Mouse (Mus musculus) forebrain, embryonic 16.5 days (tissue): ENCODE measurements at regions not wholly inside any gene's neighbourhood (a gene's known extent, or its start where the extent isn't known, plus 50 kb on each side); places are given as distances from the start of the nearest gene placed in this dataset.

Experiments used
- ATAC-seq: fragments of 200-750 bp; cut with Nextera tagmentation; 2 replicates; pipeline ENCODE4 v1.8.0; 2017; ENCODE audit warnings: mild to moderate bottlenecking, moderate library complexity
- H3K27ac ChIP-seq: fragments of 300-500 bp; sonication (generic); 2 replicates; pipeline ENCODE4 v1.5.1; 2014; ENCODE audit warnings: low read length, control low read depth
- H3K27me3 ChIP-seq: fragments of 300-500 bp; sonication (generic); replicated peaks from 2 replicates; pipeline ENCODE4 v1.6.1; 2014; ENCODE audit warnings: low read length; ENCODE audit not compliant: control insufficient read depth, insufficient read depth
- H3K36me3 ChIP-seq: fragments of 300-500 bp; sonication (generic); 2 replicates; pipeline ENCODE4 v1.6.1; 2014; ENCODE audit not compliant: control insufficient read depth, insufficient read depth
- H3K4me1 ChIP-seq: fragments of 300-500 bp; sonication (generic); replicated peaks from 2 replicates; pipeline ENCODE4 v1.6.1; 2014; ENCODE audit warnings: low read length; ENCODE audit not compliant: control insufficient read depth, insufficient read depth
- H3K4me2 ChIP-seq: fragments of 300-500 bp; sonication (generic); 2 replicates; pipeline ENCODE4 v1.6.1; 2014; ENCODE audit warnings: mild to moderate bottlenecking, low read length, control low read depth
- H3K4me3 ChIP-seq: fragments of 300-500 bp; sonication (generic); replicated peaks from 2 replicates; pipeline ENCODE4 v1.5.1; 2014; ENCODE audit warnings: mild to moderate bottlenecking, low read length, control low read depth
- H3K9ac ChIP-seq: fragments of 300-500 bp; sonication (generic); replicated peaks from 2 replicates; pipeline ENCODE4 v1.6.1; 2014; ENCODE audit warnings: low read depth, low read length, control low read depth
- H3K9me3 ChIP-seq: fragments of 300-500 bp; sonication (generic); 2 replicates; pipeline ENCODE4 v1.6.1; 2016; ENCODE audit warnings: low read length; ENCODE audit not compliant: control insufficient read depth
- WGBS: fragments of 180-500 bp; shearing (Covaris S2); extraction: QIAGEN DNeasy Blood & Tissue Kit; methylation state at CpG from one replicate; pipeline ENCODE4 v1.1.7; 2014; 5-methylcytosine and 5-hydroxymethylcytosine counted together

- WGBS: 94% methylated on average over 1 of the region's 1 CpGs
Observed at GRCm38 (mm10) chr13:85439581-85439980, 150.7 kb upstream of the Rasa1 start.

GRCm38 (mm10) chr13:85437875-85438274 is 148.9 kb upstream of the Rasa1 start:
- Histone ChIP-seq H3K4me2 (no peak overlapping the region), H3K4me3 (no peak overlapping the region), H3K27ac (no peak overlapping the region), H3K36me3 (no peaks in the 10 kb centered on the region), H3K27me3 (no peaks in the 10 kb centered on the region), H3K9ac (no peak overlapping the region), H3K9me3 (no peaks in the 10 kb centered on the region), H3K4me1 (no peaks in the 10 kb centered on the region)
- ATAC-seq: 0 out of 2 replicates have a peak, but pooled peaks have one; percentile 47

More at GRCm38 (mm10) chr13:85439581-85439980, 150.7 kb upstream of the Rasa1 start:
- Histone ChIP-seq H3K9ac (no peak overlapping the region), H3K4me3 (no peak overlapping the region), H3K27me3 (no peaks in the 10 kb centered on the region), H3K4me1 (no peaks in the 10 kb centered on the region), H3K36me3 (no peaks in the 10 kb centered on the region), H3K4me2 (no peak overlapping the region), H3K9me3 (no peaks in the 10 kb centered on the region), H3K27ac (no peak overlapping the region)
- no peak for ATAC-seq

GRCm38 (mm10) chr13:85437009-85437408 is 148.1 kb upstream of the Rasa1 start:
- H3K4me2 ChIP-seq: no peak overlapping the region
- WGBS: 72% methylated on average over 4 of the region's 4 CpGs

DNA sequence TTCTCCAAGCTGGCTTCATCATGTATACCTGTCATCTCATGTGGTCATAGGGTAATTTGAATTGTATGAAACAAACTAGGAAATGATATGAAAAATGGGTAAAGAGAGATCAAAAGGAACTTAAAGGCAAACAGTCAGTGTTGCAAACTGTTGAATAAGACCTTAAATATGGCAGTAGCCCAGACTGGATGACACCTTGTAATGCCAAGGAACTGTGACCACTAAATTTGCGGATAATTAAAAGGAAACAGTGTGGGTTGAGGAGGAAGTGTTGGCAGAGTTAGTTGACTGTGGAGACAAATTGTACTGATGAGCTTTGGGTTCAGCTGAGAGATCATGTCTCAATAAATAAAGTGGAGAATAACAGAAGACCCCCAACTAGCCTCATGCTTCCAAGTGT is 147.3 kb upstream of the Rasa1 start:
- no peak overlapping the region for H3K4me3 ChIP-seq

More at GRCm38 (mm10) chr13:85437009-85437408, 148.1 kb upstream of the Rasa1 start:
- no peak overlapping the region for H3K4me3 ChIP-seq
- H3K27me3 ChIP-seq: no peaks in the 10 kb centered on the region
- ATAC-seq: peak; percentile 43; the same call in 1 of the 2 replicates
- no peak overlapping the region for H3K9ac ChIP-seq
- H3K36me3 ChIP-seq: no peaks in the 10 kb centered on the region
- no peak overlapping the region for H3K27ac ChIP-seq
- no peaks in the 10 kb centered on the region for H3K9me3 ChIP-seq
- H3K4me1 ChIP-seq: no peaks in the 10 kb centered on the region

GRCm38 (mm10) chr13:85430821-85431220 is 141.9 kb upstream of the Rasa1 start:
- Histone ChIP-seq H3K4me3 (no peak overlapping the region), H3K27ac (no peak overlapping the region), H3K4me1 (no peaks in the 10 kb centered on the region), H3K27me3 (no peaks in the 10 kb centered on the region), H3K9me3 (no peaks in the 10 kb centered on the region), H3K36me3 (no peaks in the 10 kb centered on the region), H3K9ac (no peak overlapping the region), H3K4me2 (no peak overlapping the region)
- 70% methylated on average over 2 of the region's 2 CpGs for WGBS
- peak; percentile 78 for ATAC-seq

More for the DNA sequence above, 147.3 kb upstream of the Rasa1 start:
- H3K27ac ChIP-seq: no peak overlapping the region
- ATAC-seq: no peak
- no peaks in the 10 kb centered on the region for H3K9me3 ChIP-seq
- H3K9ac ChIP-seq: no peak overlapping the region
- H3K27me3 ChIP-seq: no peaks in the 10 kb centered on the region
- H3K4me1 ChIP-seq: no peaks in the 10 kb centered on the region
- no peaks in the 10 kb centered on the region for H3K36me3 ChIP-seq
- H3K4me2 ChIP-seq: no peak overlapping the region
- 91% methylated on average over 1 of the region's 1 CpGs for WGBS

DNA sequence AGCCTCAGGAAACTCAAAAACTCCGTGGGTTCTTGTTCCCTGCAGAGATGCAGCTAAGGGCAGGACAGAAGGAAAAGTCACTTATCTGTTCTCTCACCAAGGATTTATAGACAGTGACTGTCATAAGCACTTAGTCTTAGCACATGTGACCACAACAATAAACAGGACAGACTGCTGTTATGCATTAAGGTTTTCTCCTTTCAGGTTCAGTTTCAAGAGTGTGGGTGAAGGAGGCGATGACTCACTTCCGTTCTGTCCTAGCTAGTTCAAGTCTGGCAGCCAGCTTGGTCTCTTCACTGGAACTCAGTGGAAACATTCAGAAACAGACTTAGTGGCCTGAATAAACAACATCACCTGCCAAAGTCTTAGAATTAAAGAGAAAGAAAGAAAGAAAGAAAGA is 141.1 kb upstream of the Rasa1 start:
- H3K4me2 ChIP-seq: no peak overlapping the region
- no peaks in the 10 kb centered on the region for H3K4me1 ChIP-seq
- no peaks in the 10 kb centered on the region for H3K9me3 ChIP-seq
- ATAC-seq: no peak
- H3K4me3 ChIP-seq: no peak overlapping the region
- no peak overlapping the region for H3K9ac ChIP-seq
- H3K27ac ChIP-seq: no peak overlapping the region
- no peaks in the 10 kb centered on the region for H3K36me3 ChIP-seq
- 68% methylated on average over 3 of the region's 3 CpGs for WGBS
- H3K27me3 ChIP-seq: no peaks in the 10 kb centered on the region

DNA sequence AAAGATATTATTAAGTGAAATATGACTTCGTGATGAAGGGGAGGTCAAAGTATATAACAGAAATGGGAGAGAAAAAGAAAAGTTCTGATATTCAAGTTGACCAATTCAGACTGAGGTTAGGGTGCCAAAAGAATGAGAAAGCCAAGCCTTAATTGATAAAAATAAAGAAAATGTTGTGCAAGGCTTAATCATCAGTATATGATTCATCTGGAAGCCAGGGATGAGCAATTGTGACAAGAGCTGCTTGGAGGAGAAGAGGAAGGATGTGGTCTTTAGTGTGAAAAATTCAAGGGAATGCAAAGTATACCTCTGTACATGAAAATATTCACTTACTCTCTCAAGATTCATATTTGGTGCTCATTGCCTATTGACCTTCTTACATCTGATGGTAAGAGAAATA is 129.7 kb upstream of the Rasa1 start:
- no peaks in the 10 kb centered on the region for H3K27me3 ChIP-seq
- no peaks in the 10 kb centered on the region for H3K4me1 ChIP-seq
- no peak overlapping the region for H3K4me3 ChIP-seq
- no peak overlapping the region for H3K4me2 ChIP-seq
- 83% methylated on average over 1 of the region's 1 CpGs for WGBS
- H3K9me3 ChIP-seq: no peaks in the 10 kb centered on the region
- no peaks in the 10 kb centered on the region for H3K36me3 ChIP-seq
- no peak overlapping the region for H3K27ac ChIP-seq
- ATAC-seq: no peak
- no peak overlapping the region for H3K9ac ChIP-seq

GRCm38 (mm10) chr13:85414951-85415350 is 126.0 kb upstream of the Rasa1 start:
- no peak overlapping the region for H3K27ac ChIP-seq
- H3K9me3 ChIP-seq: no peaks in the 10 kb centered on the region
- H3K36me3 ChIP-seq: no peaks in the 10 kb centered on the region
- no peaks in the 10 kb centered on the region for H3K27me3 ChIP-seq
- no peak overlapping the region for H3K4me2 ChIP-seq
- H3K4me1 ChIP-seq: no peaks in the 10 kb centered on the region
- no peak overlapping the region for H3K9ac ChIP-seq
- no peak overlapping the region for H3K4me3 ChIP-seq
- WGBS: 80% methylated on average over 4 of the region's 4 CpGs
- ATAC-seq: no peak

DNA sequence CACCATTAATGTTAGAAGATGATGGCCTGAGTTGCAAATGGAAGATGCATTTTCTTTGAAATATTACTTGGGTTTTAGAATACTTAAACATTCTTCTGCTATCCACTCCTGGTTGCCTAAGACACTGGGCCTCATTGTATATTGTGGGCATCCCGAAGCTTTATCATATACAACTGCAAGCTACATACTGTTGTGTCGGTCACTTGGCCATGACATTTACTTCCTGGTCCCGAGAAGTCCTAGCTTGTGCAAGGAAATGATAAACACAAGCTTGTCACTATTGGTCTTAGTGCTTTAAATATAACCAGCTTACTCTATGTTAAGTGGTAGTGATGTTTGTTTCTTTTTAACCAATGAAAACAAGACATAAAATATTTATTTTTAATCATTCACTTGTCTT is 122.4 kb upstream of the Rasa1 start:
- 97% methylated on average over 3 of the region's 3 CpGs for WGBS
- no peak overlapping the region for H3K4me3 ChIP-seq
- H3K27me3 ChIP-seq: no peaks in the 10 kb centered on the region
- no peaks in the 10 kb centered on the region for H3K9me3 ChIP-seq
- no peaks in the 10 kb centered on the region for H3K4me1 ChIP-seq
- no peak overlapping the region for H3K4me2 ChIP-seq
- H3K9ac ChIP-seq: no peak overlapping the region
- H3K27ac ChIP-seq: no peak overlapping the region
- no peak for ATAC-seq
- H3K36me3 ChIP-seq: no peaks in the 10 kb centered on the region

DNA sequence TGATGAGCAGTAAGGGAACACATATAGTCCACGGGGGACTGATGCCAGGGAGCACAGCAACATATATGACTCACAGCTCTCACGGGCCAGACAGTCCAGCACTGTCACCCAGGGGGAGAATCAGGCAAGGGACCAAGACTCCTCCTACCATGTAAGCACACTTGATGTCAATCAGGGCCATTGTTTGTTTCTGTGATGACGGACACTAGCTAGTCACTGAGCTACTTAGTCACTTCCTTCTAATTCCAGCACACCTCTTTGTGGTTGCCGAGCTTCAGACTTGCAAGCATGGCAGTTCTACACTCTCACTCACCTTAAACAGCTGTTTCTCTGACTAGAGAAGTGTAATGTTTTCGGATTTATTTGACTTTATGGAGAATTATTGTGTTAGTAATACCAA is 109.9 kb upstream of the Rasa1 start:
- no peak for ATAC-seq
- H3K4me3 ChIP-seq: no peak overlapping the region

More for the DNA sequence above, 109.9 kb upstream of the Rasa1 start:
- H3K27ac ChIP-seq: no peak overlapping the region
- WGBS: 74% methylated on average over 5 of the region's 5 CpGs
- no peaks in the 10 kb centered on the region for H3K27me3 ChIP-seq
- no peak overlapping the region for H3K4me2 ChIP-seq
- no peak overlapping the region for H3K9ac ChIP-seq
- H3K9me3 ChIP-seq: no peaks in the 10 kb centered on the region
- H3K4me1 ChIP-seq: no peaks in the 10 kb centered on the region
- H3K36me3 ChIP-seq: no peaks in the 10 kb centered on the region
